Comparison of ENCODE assay signal across 25 mouse cellular contexts in genomic region chr4:149327281-149327680, GRCm38 (mm10). TPM values are rescaled to one million over a fixed set of nuclear protein-coding genes. Genes with fewer than 3 reads are reported as not detected.
DNase-seq lines count a peak whose midpoint lies in the region; ATAC-seq and TF ChIP-seq lines count a peak whose summit lies in the region.
"Had no signal": no experiment of that assay in that cellular context is flagged by ENCODE, and none has a peak within 500 bp of the region (broad histone marks: within the 10 kb centered on the region; RNA-seq: fewer than 3 reads in every experiment).

No protein-coding gene starts in this region.

- H3K4me1 ChIP-seq in heart, adult 2 months (ENCODE audit: control insufficient read depth, insufficient read depth, low read length): peaks cover 8% of the 10 kb centered on the region
- H3K4me1 ChIP-seq in heart, postnatal 0 days (ENCODE audit: control insufficient read depth, insufficient read depth): peaks cover 31% of the 10 kb centered on the region
- H3K4me1 ChIP-seq: embryonic facial prominence, embryonic 13.5 days; hindbrain, embryonic 12.5 days; liver, embryonic 13.5 days; neural tube, embryonic 12.5 days had no signal

- H3K4me2 ChIP-seq in heart, postnatal 0 days (ENCODE audit: low read depth, low read length): no peak overlapping the region
- H3K4me2 ChIP-seq: embryonic facial prominence, embryonic 13.5 days; hindbrain, embryonic 12.5 days; liver, embryonic 13.5 days; neural tube, embryonic 12.5 days had no signal

- H3K9ac ChIP-seq in heart, adult 2 months (ENCODE audit: low read depth, low read length): no peak overlapping the region
- H3K9ac ChIP-seq in heart, postnatal 0 days (replicated peaks; ENCODE audit: low read depth, low read length): no peak overlapping the region
- H3K9ac ChIP-seq: embryonic facial prominence, embryonic 13.5 days; hindbrain, embryonic 12.5 days; liver, embryonic 13.5 days; neural tube, embryonic 12.5 days had no signal

- intact Hi-C loops in heart, adult 2 months (cut with DNase I): no loop called here
- intact Hi-C loops in heart, postnatal 36 days (cut with DNase I): loop anchor here (2.0 kb wide), 1 partner anchor 18 kb away; no protein-coding TSS in a partner anchor

- no peaks in the 10 kb centered on the region for H3K79me2 ChIP-seq in heart, adult 2 months (replicated peaks; ENCODE audit: control insufficient read depth, insufficient read depth, low read length)

- H3K27ac ChIP-seq in heart, adult 2 months: peak overlapping the region; percentile 74
- H3K27ac ChIP-seq in heart, postnatal 0 days (ENCODE audit: low read depth): peak overlapping the region; percentile 16; the same call in 1 of the 2 replicates
- H3K27ac ChIP-seq: embryonic facial prominence, embryonic 13.5 days; hindbrain, embryonic 12.5 days; liver, embryonic 13.5 days; neural tube, embryonic 12.5 days had no signal

- H3K27me3 ChIP-seq in heart, adult 2 months (ENCODE audit: control insufficient read depth, insufficient read depth, low read length): no peaks in the 10 kb centered on the region
- H3K27me3 ChIP-seq in heart, postnatal 0 days (ENCODE audit: control insufficient read depth, insufficient read depth, low read length): no peaks in the 10 kb centered on the region
- H3K27me3 ChIP-seq: embryonic facial prominence, embryonic 13.5 days; hindbrain, embryonic 12.5 days; liver, embryonic 13.5 days; neural tube, embryonic 12.5 days had no signal

- TF ChIP-seq POLR2A in heart, adult 2 months (IDR thresholded peaks at IDR 0.05; ENCODE audit: insufficient read depth, low read depth, low read length): no peak

- no peak for TF ChIP-seq CTCF in heart, adult 2 months (IDR thresholded peaks at IDR 0.05)
- TF ChIP-seq CTCF in heart, postnatal 0 days (IDR thresholded peaks at IDR 0.05; ENCODE audit: low read depth): no peak

- 0 out of 2 replicates have a peak, but pooled peaks have one; percentile 22 for TF ChIP-seq EP300 in heart, adult 2 months (IDR thresholded peaks at IDR 0.05; ENCODE audit: insufficient read depth, low read depth, low read length)
- no peak for TF ChIP-seq EP300 in heart, postnatal 0 days (IDR thresholded peaks at IDR 0.05; ENCODE audit: low read depth)

- ATAC-seq in heart, postnatal 0 days (ENCODE audit: insufficient read depth, low read depth): peak; percentile 72
- ATAC-seq in erythroblast, adult 5-6 weeks (replicated peaks; ENCODE audit: low FRiP score, poor library complexity, severe bottlenecking): no peak
- ATAC-seq: CD4-positive, CD25-positive, alpha-beta regulatory T cell, adult 4 months; forebrain, embryonic 16.5 days; intestine, postnatal 0 days had no signal

- WGBS in heart, adult 2 months: 57% methylated on average over 7 of the region's 7 CpGs
- 43% methylated on average over 7 of the region's 7 CpGs for WGBS in heart, postnatal 0 days

- DNase-seq in heart, adult 2 months: no peak
- no peak for DNase-seq in heart, adult 11 months
- DNase-seq in heart, postnatal 0 days (ENCODE audit: low spot score): peak; percentile 73
- DNase-seq in heart, postnatal 36 days: no peak
- DNase-seq in lung, adult 18-20 months: peak; percentile 44 to 72
- DNase-seq in lung, postnatal 10 days: peak; percentile 29
- DNase-seq in urinary bladder, adult 2 months (ENCODE audit: low spot score): no peak
- DNase-seq: adrenal gland, postnatal 14 days; cerebellum, adult 8-10 months; cerebellum, postnatal 36 days; embryo, embryonic 11 days; gastrocnemius, postnatal 14 days; kidney, postnatal 36 days; liver, embryonic 13.5 days; retina, postnatal 1 day; right cerebral cortex, postnatal 25 days; spleen, adult 18-20 months; thymus, postnatal 14 days had no signal

- H3K36me3 ChIP-seq in heart, adult 2 months (ENCODE audit: control insufficient read depth, insufficient read depth, low read length): no peaks in the 10 kb centered on the region
- peaks cover 43% of the 10 kb centered on the region for H3K36me3 ChIP-seq in heart, postnatal 0 days (replicated peaks; ENCODE audit: control insufficient read depth, insufficient read depth, low read length)

- H3K9me3 ChIP-seq in heart, postnatal 0 days (replicated peaks; ENCODE audit: control insufficient read depth, low read length): no peaks in the 10 kb centered on the region
- H3K9me3 ChIP-seq: embryonic facial prominence, embryonic 13.5 days; hindbrain, embryonic 12.5 days; liver, embryonic 13.5 days; neural tube, embryonic 12.5 days had no signal

- H3K4me3 ChIP-seq in heart, adult 2 months: no peak overlapping the region
- H3K4me3 ChIP-seq in heart, postnatal 0 days (ENCODE audit: low read depth, low read length): no peak overlapping the region
- H3K4me3 ChIP-seq: embryonic facial prominence, embryonic 13.5 days; hindbrain, embryonic 12.5 days; liver, embryonic 13.5 days; neural tube, embryonic 12.5 days had no signal

RNA-seq across cellular contexts. Expression of gene Kif1b, which starts 19.8 kb away (rescaled TPM):
- total RNA-seq in heart, adult 2 months (2021): 100 to 1,000 TPM; 154 to 186 TPM
- 41.6 and 79.2 TPM in 2 replicates for polyA plus RNA-seq in heart, adult 2 months (2012; rRNA removed)
- 62.9 and 63.3 TPM in 2 replicates for total RNA-seq in heart, postnatal 0 days (2014; rRNA removed; ENCODE audit: low replicate concordance)
- polyA plus RNA-seq in heart, postnatal 0 days (2015; fragmentation: Nextera tagmentation; extraction: Ambion mirVana): 44.2 and 45.0 TPM in 2 replicates
- 100 to 1,000 TPM; 148 to 157 TPM for total RNA-seq in heart, postnatal 36 days (2021)
- total RNA-seq in erythroblast, adult 5-6 weeks (2015; ENCODE audit: low replicate concordance): 8.8 and 10.0 TPM in 2 replicates
- 7.2 and 14.1 TPM in 2 replicates for total RNA-seq in erythroblast, adult 5-6 weeks (2017; ENCODE audit: low replicate concordance)
- polyA plus RNA-seq in urinary bladder, adult 2 months (2012; rRNA removed): 39.7 and 42.1 TPM in 2 replicates

Comparison
In these comparisons a context has a peak if more than half of its experiments do, and no peak if none do; other contexts are left out.
1. DNase-seq: peak in heart, postnatal 0 days (single experiment), lung, adult 18-20 months (2 of 2) and lung, postnatal 10 days (single experiment); none in heart, adult 2 months (0 of 2), heart, adult 11 months (single experiment), heart, postnatal 36 days (0 of 2) and urinary bladder, adult 2 months (single experiment).